Mouse (Mus musculus) stomach, postnatal 0 days (tissue): Measurements from ENCODE around the gene Rcor1.

Experiments
- CTCF ChIP-seq: IDR thresholded peaks from 2 replicates; pipeline ENCODE4 v1.5.1; 2016; ENCODE audit warnings: antibody characterized with exemption, low read depth, mild to moderate bottlenecking, moderate library complexity
- EP300 ChIP-seq: optimal IDR thresholded peaks from 2 replicates; pipeline ENCODE3; 2016; ENCODE audit warnings: antibody characterized with exemption

DNA sequence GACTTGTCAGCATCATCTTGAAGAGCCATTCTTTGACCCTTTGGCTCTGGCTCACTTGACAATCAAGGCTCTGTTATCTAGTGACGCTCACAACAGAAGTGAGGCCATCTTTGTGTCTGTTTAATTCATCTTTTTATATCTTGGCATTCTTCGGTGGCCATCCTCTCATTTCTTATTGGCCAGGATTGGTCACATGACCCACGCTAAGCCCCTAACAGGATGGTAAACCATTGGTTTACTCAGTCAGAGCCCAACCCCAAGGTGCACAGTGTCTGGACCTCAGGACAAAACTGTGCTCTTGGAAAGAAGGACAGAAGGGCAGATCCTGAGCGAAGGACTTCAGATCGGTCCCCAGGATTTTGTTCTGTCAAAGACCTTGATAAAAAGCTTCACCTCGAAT is 113.4 kb downstream of the Rcor1 start:
- TF ChIP-seq CTCF (no peak), EP300 (no peak)
